Mouse (Mus musculus) limb, embryonic 10.5 days (tissue): ENCODE results near the gene Tarbp1. TPM values are rescaled to one million over a fixed set of nuclear protein-coding genes. Genes with fewer than 3 reads are reported as not detected.

ENCODE experiments used
- DNase-seq: peaks from one replicate; pipeline ENCODE4 v3.0.0-alpha.2; 2017; ENCODE audit warnings: low spot score
- H3K27ac ChIP-seq: fragments of 300-500 bp; sonication (generic); 2 replicates; pipeline ENCODE4 v1.5.1; 2016; ENCODE audit warnings: mild to moderate bottlenecking
- H3K27me3 ChIP-seq: fragments of 300-500 bp; sonication (generic); 2 replicates; pipeline ENCODE4 v1.6.1; 2016; ENCODE audit warnings: low read depth, mild to moderate bottlenecking; ENCODE audit not compliant: poor library complexity, severe bottlenecking
- H3K36me3 ChIP-seq: fragments of 300-500 bp; sonication (generic); 2 replicates; pipeline ENCODE4 v1.6.1; 2016; ENCODE audit warnings: mild to moderate bottlenecking, moderate library complexity
- H3K4me1 ChIP-seq: fragments of 300-500 bp; sonication (generic); 2 replicates; pipeline ENCODE4 v1.6.1; 2016
- H3K4me3 ChIP-seq: fragments of 300-500 bp; sonication (generic); 2 replicates; pipeline ENCODE4 v1.5.1; 2016; ENCODE audit warnings: mild to moderate bottlenecking, moderate library complexity
- H3K9me3 ChIP-seq: fragments of 300-500 bp; sonication (generic); replicated peaks from 2 replicates; pipeline ENCODE4 v1.6.1; 2016; ENCODE audit warnings: mild to moderate bottlenecking
- WGBS: fragments of 180-500 bp; shearing (Covaris S2); methylation state at CpG from one replicate; pipeline ENCODE4 v1.1.7; 2016; 5-methylcytosine and 5-hydroxymethylcytosine counted together
- polyA plus RNA-seq: library from polyadenylated mRNA; unstranded; fragments of >200 nt; fragmentation: Nextera tagmentation; extraction: Ambion mirVana; gene quantifications from 2 replicates; pipeline ENCODE4 v1.2.1, GENCODE M21; 2016

The Tarbp1 gene
- polyA plus RNA-seq = 2.6 and 2.9 TPM in 2 replicates

- peak within 1 kb of the TSS; percentile 90 for H3K27ac ChIP-seq
- H3K4me1 ChIP-seq = peaks cover 26% of the 10 kb centered on the region
- H3K4me3 ChIP-seq = peak within 1 kb of the TSS; percentile 85
- peak; percentile 95 for DNase-seq
- WGBS = under 1% methylated on average over 124 of the region's 124 CpGs
- peaks cover 23% of the 10 kb centered on the region for H3K27me3 ChIP-seq
- H3K9me3 ChIP-seq = no peaks in the 10 kb centered on the region
- H3K36me3 ChIP-seq = peaks cover 16% of the 10 kb centered on the region
Measured at GRCm38 (mm10) chr8:126474299-126475187, at the start of gene Tarbp1. Gene Tarbp1 (minus strand): TSS chr8:126475065.

GRCm38 (mm10) chr8:126524233-126524985 lies 49.5 kb upstream of the Tarbp1 start:
- H3K4me3 ChIP-seq = no peak overlapping the region
- 94% methylated on average over 18 of the region's 18 CpGs for WGBS
- no peak overlapping the region for H3K27ac ChIP-seq
- H3K36me3 ChIP-seq = no peaks in the 10 kb centered on the region
- H3K4me1 ChIP-seq = peaks cover 7% of the 10 kb centered on the region
- no peaks in the 10 kb centered on the region for H3K9me3 ChIP-seq
- DNase-seq = no peak
- no peaks in the 10 kb centered on the region for H3K27me3 ChIP-seq

- DNase-seq = no peak
- H3K9me3 ChIP-seq = no peaks in the 10 kb centered on the region
- H3K27me3 ChIP-seq = no peaks in the 10 kb centered on the region
- no peak overlapping the region for H3K4me3 ChIP-seq
- no peak overlapping the region; the same call in 1 of the 2 replicates for H3K27ac ChIP-seq
- WGBS = 85% methylated on average over 11 of the region's 11 CpGs
- peaks cover 9% of the 10 kb centered on the region for H3K4me1 ChIP-seq
- no peaks in the 10 kb centered on the region for H3K36me3 ChIP-seq
Measured at GRCm38 (mm10) chr8:126523060-126523574, 48.3 kb upstream of the Tarbp1 start.

- no peak for DNase-seq
- Histone ChIP-seq H3K9me3 (no peaks in the 10 kb centered on the region), H3K27ac (no peak overlapping the region), H3K4me3 (no peak overlapping the region), H3K36me3 (no peaks in the 10 kb centered on the region), H3K27me3 (no peaks in the 10 kb centered on the region), H3K4me1 (peaks cover 26% of the 10 kb centered on the region)
- 91% methylated on average over 4 of the region's 4 CpGs for WGBS
Measured at GRCm38 (mm10) chr8:126519447-126519975, 44.6 kb upstream of the Tarbp1 start.

- peak overlapping the region; percentile 9; the same call in 1 of the 2 replicates for H3K27ac ChIP-seq
- H3K36me3 ChIP-seq = no peaks in the 10 kb centered on the region
- DNase-seq = peak; percentile 55
- WGBS = 31% methylated on average over 27 of the region's 27 CpGs
- peaks cover 22% of the 10 kb centered on the region for H3K4me1 ChIP-seq
- no peaks in the 10 kb centered on the region for H3K27me3 ChIP-seq
- H3K4me3 ChIP-seq = peak overlapping the region; percentile 38
- H3K9me3 ChIP-seq = no peaks in the 10 kb centered on the region
Measured at GRCm38 (mm10) chr8:126516620-126517577, 42.0 kb upstream of the Tarbp1 start.

- no peaks in the 10 kb centered on the region for H3K36me3 ChIP-seq
- no peak overlapping the region for H3K4me3 ChIP-seq
- peaks cover 22% of the 10 kb centered on the region for H3K4me1 ChIP-seq
- DNase-seq = no peak
- no peak overlapping the region for H3K27ac ChIP-seq
- WGBS = 86% methylated on average over 10 of the region's 10 CpGs
- no peaks in the 10 kb centered on the region for H3K27me3 ChIP-seq
- no peaks in the 10 kb centered on the region for H3K9me3 ChIP-seq
Measured at GRCm38 (mm10) chr8:126514011-126514964, 39.4 kb upstream of the Tarbp1 start.

GRCm38 (mm10) chr8:126510866-126511265 lies 36.0 kb upstream of the Tarbp1 start:
- no peak overlapping the region for H3K27ac ChIP-seq
- no peaks in the 10 kb centered on the region for H3K36me3 ChIP-seq
- no peak overlapping the region for H3K4me3 ChIP-seq
- no peaks in the 10 kb centered on the region for H3K4me1 ChIP-seq
- 86% methylated on average over 3 of the region's 3 CpGs for WGBS
- H3K27me3 ChIP-seq = no peaks in the 10 kb centered on the region
- no peak for DNase-seq
- no peaks in the 10 kb centered on the region for H3K9me3 ChIP-seq

- no peaks in the 10 kb centered on the region for H3K27me3 ChIP-seq
- 90% methylated on average over 6 of the region's 6 CpGs for WGBS
- H3K4me1 ChIP-seq = no peaks in the 10 kb centered on the region
- no peaks in the 10 kb centered on the region for H3K9me3 ChIP-seq
- no peak for DNase-seq
- no peak overlapping the region for H3K4me3 ChIP-seq
- no peak overlapping the region for H3K27ac ChIP-seq
- no peaks in the 10 kb centered on the region for H3K36me3 ChIP-seq
Measured at GRCm38 (mm10) chr8:126509635-126510034, 34.8 kb upstream of the Tarbp1 start.

GRCm38 (mm10) chr8:126508871-126509586 lies 34.2 kb upstream of the Tarbp1 start:
- H3K27me3 ChIP-seq = no peaks in the 10 kb centered on the region
- no peaks in the 10 kb centered on the region for H3K4me1 ChIP-seq
- 91% methylated on average over 8 of the region's 8 CpGs for WGBS
- no peak overlapping the region for H3K27ac ChIP-seq
- H3K9me3 ChIP-seq = no peaks in the 10 kb centered on the region
- H3K4me3 ChIP-seq = no peak overlapping the region
- no peaks in the 10 kb centered on the region for H3K36me3 ChIP-seq
- DNase-seq = no peak

- Histone ChIP-seq H3K27me3 (no peaks in the 10 kb centered on the region), H3K9me3 (no peaks in the 10 kb centered on the region), H3K4me3 (no peak overlapping the region), H3K36me3 (no peaks in the 10 kb centered on the region), H3K27ac (no peak overlapping the region), H3K4me1 (no peaks in the 10 kb centered on the region)
- 92% methylated on average over 2 of the region's 2 CpGs for WGBS
- no peak for DNase-seq
Measured at GRCm38 (mm10) chr8:126508221-126508620, 33.4 kb upstream of the Tarbp1 start.
